Mouse (Mus musculus) kidney, embryonic 16.5 days (tissue): Measurements from ENCODE around the gene Smug1. TPM values are rescaled to one million over a fixed set of nuclear protein-coding genes. Genes with fewer than 3 reads are reported as not detected.
A peak's percentile ranks its signal among the peaks of the same experiment; 100 is the strongest.

Experiments used
- ATAC-seq: fragments of 200-750 bp; cut with Nextera tagmentation; 2 replicates; pipeline ENCODE4 v1.8.0; 2017; ENCODE audit warnings: moderate TSS enrichment; ENCODE audit not compliant: low FRiP score, low TSS enrichment
- H3K27ac ChIP-seq: fragments of 300-500 bp; sonication (generic); 2 replicates; pipeline ENCODE4 v1.5.1; 2014; ENCODE audit warnings: low read length
- H3K27me3 ChIP-seq: fragments of 300-500 bp; sonication (generic); 2 replicates; pipeline ENCODE4 v1.6.1; 2014; ENCODE audit warnings: low read length, control low read depth, mixed read lengths; ENCODE audit not compliant: insufficient read depth
- H3K36me3 ChIP-seq: fragments of 300-500 bp; sonication (generic); 2 replicates; pipeline ENCODE4 v1.6.1; 2014; ENCODE audit warnings: low read length, control low read depth, mixed read lengths; ENCODE audit not compliant: insufficient read depth
- H3K4me1 ChIP-seq: fragments of 300-500 bp; sonication (generic); 2 replicates; pipeline ENCODE4 v1.6.1; 2014; ENCODE audit warnings: low read length, control low read depth, mixed read lengths; ENCODE audit not compliant: insufficient read depth
- H3K4me2 ChIP-seq: fragments of 300-500 bp; sonication (generic); replicated peaks from 2 replicates; pipeline ENCODE4 v1.6.1; 2014; ENCODE audit warnings: low read depth, low read length
- H3K4me3 ChIP-seq: fragments of 300-500 bp; sonication (generic); 2 replicates; pipeline ENCODE4 v1.5.1; 2014; ENCODE audit warnings: mild to moderate bottlenecking, low read length
- H3K9ac ChIP-seq: fragments of 300-500 bp; sonication (generic); replicated peaks from 2 replicates; pipeline ENCODE4 v1.6.1; 2014; ENCODE audit warnings: low read length
- H3K9me3 ChIP-seq: fragments of 300-500 bp; sonication (generic); 2 replicates; pipeline ENCODE4 v1.6.1; 2016; ENCODE audit warnings: low read length, control low read depth
- WGBS: fragments of 180-500 bp; shearing (Covaris S2); extraction: QIAGEN DNeasy Blood & Tissue Kit; methylation state at CpG from one replicate; pipeline ENCODE4 v1.1.7; 2014; 5-methylcytosine and 5-hydroxymethylcytosine counted together
- polyA plus RNA-seq: library from polyadenylated mRNA; unstranded; fragments of >200 nt; fragmentation: Nextera tagmentation; extraction: Ambion mirVana; gene quantifications from 2 replicates; pipeline ENCODE4 v1.2.1, GENCODE M21; 2015

Gene Smug1
- polyA plus RNA-seq, 1 experiment from 2014 or later: 19.8 TPM

GRCm38 (mm10) chr15:103129289-103129688, 37.6 kb downstream of the Smug1 start:
- Histone ChIP-seq H3K9me3 (0 out of 2 replicates have a peak, but pooled peaks cover 3% of the 10 kb centered on the region), H3K27ac (no peak overlapping the region), H3K4me1 (peaks cover 48% of the 10 kb centered on the region), H3K9ac (no peak overlapping the region), H3K4me3 (no peak overlapping the region), H3K36me3 (no peaks in the 10 kb centered on the region), H3K4me2 (no peak overlapping the region), H3K27me3 (peaks cover 3% of the 10 kb centered on the region; the same call in 1 of the 2 replicates)
- no peak for ATAC-seq
- 24% methylated on average over 6 of the region's 6 CpGs for WGBS

GRCm38 (mm10) chr15:103128056-103128833, 38.6 kb downstream of the Smug1 start:
- no peak for ATAC-seq
- WGBS: 24% methylated on average over 1 of the region's 1 CpGs
- peak overlapping the region; percentile 27; the same call in 1 of the 2 replicates for H3K9ac ChIP-seq

GRCm38 (mm10) chr15:103125982-103126381, 40.9 kb downstream of the Smug1 start:
- Histone ChIP-seq H3K4me2 (no peak overlapping the region), H3K27me3 (peaks cover 10% of the 10 kb centered on the region; the same call in 1 of the 2 replicates), H3K27ac (no peak overlapping the region), H3K9ac (no peak overlapping the region), H3K9me3 (0 out of 2 replicates have a peak, but pooled peaks cover 3% of the 10 kb centered on the region), H3K4me1 (peaks cover 69% of the 10 kb centered on the region), H3K4me3 (no peak overlapping the region), H3K36me3 (no peaks in the 10 kb centered on the region)
- 24% methylated on average over 5 of the region's 5 CpGs for WGBS
- ATAC-seq: no peak

More at GRCm38 (mm10) chr15:103128056-103128833, 38.6 kb downstream of the Smug1 start:
- Histone ChIP-seq H3K27me3 (peaks cover 6% of the 10 kb centered on the region; the same call in 1 of the 2 replicates), H3K9me3 (0 out of 2 replicates have a peak, but pooled peaks cover 3% of the 10 kb centered on the region), H3K36me3 (no peaks in the 10 kb centered on the region), H3K4me1 (peaks cover 47% of the 10 kb centered on the region), H3K4me3 (no peak overlapping the region), H3K4me2 (no peak overlapping the region), H3K27ac (0 out of 2 replicates have a peak overlapping the region, but pooled peaks have one; percentile 11)

GRCm38 (mm10) chr15:103124254-103124653, 42.6 kb downstream of the Smug1 start:
- ATAC-seq: no peak
- Histone ChIP-seq H3K27ac (no peak overlapping the region; the same call in 1 of the 2 replicates), H3K36me3 (no peaks in the 10 kb centered on the region), H3K4me2 (no peak overlapping the region), H3K4me3 (no peak overlapping the region), H3K9me3 (no peaks in the 10 kb centered on the region), H3K9ac (no peak overlapping the region), H3K4me1 (peaks cover 81% of the 10 kb centered on the region), H3K27me3 (peaks cover 10% of the 10 kb centered on the region; the same call in 1 of the 2 replicates)
- 76% methylated on average over 1 of the region's 1 CpGs for WGBS

GRCm38 (mm10) chr15:103123343-103123742, 43.5 kb downstream of the Smug1 start:
- 13% methylated on average over 8 of the region's 8 CpGs for WGBS
- peak overlapping the region; percentile 43 for H3K27ac ChIP-seq
- H3K4me1 ChIP-seq: peaks cover 73% of the 10 kb centered on the region
- no peak overlapping the region for H3K4me3 ChIP-seq
- ATAC-seq: no peak
- H3K27me3 ChIP-seq: peaks cover 10% of the 10 kb centered on the region; the same call in 1 of the 2 replicates
- H3K9me3 ChIP-seq: no peaks in the 10 kb centered on the region
- H3K36me3 ChIP-seq: no peaks in the 10 kb centered on the region
- H3K9ac ChIP-seq: no peak overlapping the region
- no peak overlapping the region for H3K4me2 ChIP-seq

- Histone ChIP-seq H3K36me3 (no peaks in the 10 kb centered on the region), H3K9ac (no peak overlapping the region), H3K9me3 (no peaks in the 10 kb centered on the region), H3K4me3 (no peak overlapping the region), H3K4me1 (peaks cover 66% of the 10 kb centered on the region), H3K4me2 (no peak overlapping the region), H3K27ac (0 out of 2 replicates have a peak overlapping the region, but pooled peaks have one; percentile 64), H3K27me3 (peaks cover 15% of the 10 kb centered on the region; the same call in 1 of the 2 replicates)
- ATAC-seq: no peak
- 58% methylated on average over 2 of the region's 2 CpGs for WGBS
Observed at GRCm38 (mm10) chr15:103122372-103122771, 44.5 kb downstream of the Smug1 start.

GRCm38 (mm10) chr15:103121416-103121815, 45.5 kb downstream of the Smug1 start:
- H3K4me1 ChIP-seq: peaks cover 67% of the 10 kb centered on the region
- WGBS: 15% methylated on average over 5 of the region's 5 CpGs
- H3K9me3 ChIP-seq: no peaks in the 10 kb centered on the region
- H3K27ac ChIP-seq: no peak overlapping the region
- no peak; the same call in 1 of the 2 replicates for ATAC-seq
- no peak overlapping the region for H3K9ac ChIP-seq
- H3K27me3 ChIP-seq: peaks cover 15% of the 10 kb centered on the region; the same call in 1 of the 2 replicates
- H3K4me2 ChIP-seq: no peak overlapping the region
- H3K4me3 ChIP-seq: no peak overlapping the region
- H3K36me3 ChIP-seq: no peaks in the 10 kb centered on the region

GRCm38 (mm10) chr15:103120594-103120993, 46.3 kb downstream of the Smug1 start:
- no peak overlapping the region for H3K4me2 ChIP-seq
- H3K27ac ChIP-seq: 0 out of 2 replicates have a peak overlapping the region, but pooled peaks have one; percentile 20
- no peak overlapping the region for H3K9ac ChIP-seq
- H3K27me3 ChIP-seq: peaks cover 16% of the 10 kb centered on the region; the same call in 1 of the 2 replicates
- no peaks in the 10 kb centered on the region for H3K9me3 ChIP-seq
- peak; percentile 21; the same call in 1 of the 2 replicates for ATAC-seq
- 13% methylated on average over 11 of the region's 11 CpGs for WGBS
- H3K36me3 ChIP-seq: no peaks in the 10 kb centered on the region
- H3K4me3 ChIP-seq: no peak overlapping the region
- H3K4me1 ChIP-seq: peaks cover 67% of the 10 kb centered on the region

- no peak overlapping the region for H3K4me3 ChIP-seq
- no peaks in the 10 kb centered on the region for H3K36me3 ChIP-seq
- H3K9ac ChIP-seq: no peak overlapping the region; the same call in 1 of the 2 replicates
- peaks cover 38% of the 10 kb centered on the region for H3K4me1 ChIP-seq
- no peak for ATAC-seq
- H3K4me2 ChIP-seq: peak overlapping the region; percentile 27; the same call in 1 of the 2 replicates
- peak overlapping the region; percentile 51 for H3K27ac ChIP-seq
- H3K9me3 ChIP-seq: no peaks in the 10 kb centered on the region
- 47% methylated on average over 5 of the region's 5 CpGs for WGBS
- H3K27me3 ChIP-seq: peaks cover 12% of the 10 kb centered on the region; the same call in 1 of the 2 replicates
Observed at GRCm38 (mm10) chr15:103115726-103116125, 51.2 kb downstream of the Smug1 start.
